Mouse (Mus musculus): ENCODE data around the gene Dgkb. TPM values are rescaled to one million over a fixed set of nuclear protein-coding genes. Genes with fewer than 3 reads are reported as not detected.

Gene Dgkb
- polyA plus RNA-seq, 1 experiment, result 0.19 TPM

DNA sequence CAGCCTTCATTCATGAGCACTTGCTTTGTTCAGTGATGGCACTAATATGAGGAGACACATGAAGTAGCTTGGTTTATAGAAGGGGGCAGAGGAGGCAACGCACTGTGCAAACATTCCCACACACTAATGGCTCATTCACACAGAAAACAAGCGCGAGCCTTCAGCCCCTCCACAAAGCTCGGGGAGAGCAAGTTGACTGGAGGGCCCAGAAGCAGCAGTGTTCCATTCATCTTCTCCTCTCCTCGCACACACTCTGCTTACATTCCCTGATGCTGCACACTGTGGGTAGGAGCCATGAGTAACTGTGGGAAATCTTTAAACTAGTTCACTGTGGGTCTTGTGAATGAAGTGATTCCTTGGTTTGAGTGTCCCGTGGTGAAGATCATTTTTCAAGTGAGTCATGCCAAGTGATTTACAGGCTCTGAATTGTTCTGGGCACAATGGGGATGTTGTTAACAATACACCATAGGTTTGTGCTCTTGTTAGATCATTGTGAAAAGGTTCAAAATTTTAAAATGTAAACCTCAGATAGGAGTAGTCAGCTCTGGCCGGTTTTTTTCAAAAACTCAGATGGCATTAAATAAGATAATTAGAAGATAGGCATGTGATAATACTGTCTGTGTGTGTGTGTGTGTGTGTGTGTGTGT lies 779.0 kb downstream of the Dgkb start:
- no peak for DNase-seq (ENCODE audit: low read depth)

DNA sequence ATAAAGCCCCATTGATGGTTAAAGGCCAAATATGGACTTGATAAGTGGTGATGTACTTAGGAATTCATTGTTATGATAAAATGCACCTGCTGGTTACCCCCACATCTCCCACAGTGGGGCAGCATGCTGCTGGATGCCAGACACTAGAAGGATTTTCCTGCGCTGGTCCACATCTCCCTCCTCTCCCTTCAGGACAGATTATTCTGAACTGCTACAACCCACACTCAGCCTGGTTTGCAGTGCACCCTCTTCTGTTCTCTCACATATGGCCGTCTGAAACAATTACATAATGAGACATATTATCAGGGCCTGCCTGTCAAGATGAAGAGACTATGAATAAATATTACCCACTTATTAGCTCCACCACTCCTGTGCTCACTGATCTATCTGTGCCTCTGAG lies 780.6 kb downstream of the Dgkb start:
- no peak for DNase-seq (ENCODE audit: low read depth)

DNA sequence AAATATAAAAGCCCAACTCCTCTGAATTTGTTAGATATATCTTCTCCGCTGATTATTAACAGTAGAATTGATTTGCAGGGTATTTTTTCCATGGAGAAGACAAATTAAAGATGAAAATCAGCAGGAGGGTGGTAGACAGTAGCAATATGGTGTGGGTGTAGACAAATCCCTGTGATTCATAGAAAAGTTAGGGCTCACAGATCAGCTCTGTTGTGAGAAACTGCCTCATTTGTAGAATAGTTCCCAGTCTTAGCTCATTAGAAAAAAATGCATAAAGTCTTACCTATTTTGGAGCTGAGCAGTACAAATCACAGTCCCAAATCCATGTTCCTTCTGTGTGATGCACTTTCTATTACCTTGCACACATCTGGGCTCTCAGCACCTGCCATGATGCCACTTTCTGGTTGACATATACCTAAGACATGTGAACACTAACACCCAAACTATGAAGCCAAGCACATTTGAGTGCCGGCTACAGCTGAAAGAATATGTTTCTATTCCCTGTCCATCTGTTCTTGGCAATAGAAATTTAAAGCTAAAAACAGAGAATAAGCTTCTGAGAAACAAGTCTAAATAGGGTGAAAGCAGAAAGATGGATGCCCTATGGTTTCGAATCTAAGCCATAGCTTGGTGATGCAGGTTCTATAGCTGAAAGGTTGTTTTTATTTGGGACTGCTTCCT lies 782.8 kb downstream of the Dgkb start:
- DNase-seq (ENCODE audit: low read depth), result no peak

DNA sequence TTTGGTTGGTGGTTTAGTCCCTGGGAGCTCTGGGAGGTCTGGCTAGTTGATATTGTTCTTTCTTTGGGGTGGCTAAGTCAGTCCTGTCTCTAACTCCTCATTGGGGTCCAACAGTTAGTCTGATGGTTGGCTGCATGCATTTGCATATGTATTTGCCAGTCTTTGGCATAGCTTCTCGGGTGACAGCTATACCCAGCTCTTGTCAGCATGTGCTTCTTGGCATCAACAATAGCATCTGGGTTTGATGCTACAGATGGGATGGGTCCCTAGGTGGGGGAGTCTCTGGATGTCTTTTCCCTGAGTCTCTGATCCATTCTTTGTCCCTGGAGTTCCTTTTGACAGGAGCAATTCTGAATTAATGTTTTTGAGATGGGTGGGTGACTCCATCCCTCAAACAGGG lies 790.6 kb downstream of the Dgkb start:
- no peak for DNase-seq (ENCODE audit: low read depth)

DNA sequence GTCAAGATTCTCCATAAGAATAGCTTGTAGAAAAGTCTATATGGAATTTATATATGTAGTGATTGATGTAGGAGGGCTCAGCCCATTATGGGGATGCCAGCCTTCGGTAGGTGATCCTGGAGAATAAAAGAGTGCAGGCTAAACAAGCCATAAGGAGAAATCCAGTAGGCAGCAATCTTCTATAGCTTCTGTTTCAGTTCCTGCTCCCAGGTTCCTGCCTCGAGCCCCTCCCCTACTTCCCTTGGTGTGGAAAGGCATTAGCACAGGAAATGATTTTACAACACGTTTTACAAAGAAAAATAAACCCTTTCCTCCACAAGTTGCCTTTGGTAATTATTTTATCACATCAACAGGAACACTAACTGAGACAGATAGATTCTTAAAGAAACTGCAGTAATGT lies 850.7 kb downstream of the Dgkb start:
- DNase-seq (ENCODE audit: low read depth), result no peak
